Mouse (Mus musculus): Measurements from ENCODE around the gene Tex22.

Gene Tex22

DNA sequence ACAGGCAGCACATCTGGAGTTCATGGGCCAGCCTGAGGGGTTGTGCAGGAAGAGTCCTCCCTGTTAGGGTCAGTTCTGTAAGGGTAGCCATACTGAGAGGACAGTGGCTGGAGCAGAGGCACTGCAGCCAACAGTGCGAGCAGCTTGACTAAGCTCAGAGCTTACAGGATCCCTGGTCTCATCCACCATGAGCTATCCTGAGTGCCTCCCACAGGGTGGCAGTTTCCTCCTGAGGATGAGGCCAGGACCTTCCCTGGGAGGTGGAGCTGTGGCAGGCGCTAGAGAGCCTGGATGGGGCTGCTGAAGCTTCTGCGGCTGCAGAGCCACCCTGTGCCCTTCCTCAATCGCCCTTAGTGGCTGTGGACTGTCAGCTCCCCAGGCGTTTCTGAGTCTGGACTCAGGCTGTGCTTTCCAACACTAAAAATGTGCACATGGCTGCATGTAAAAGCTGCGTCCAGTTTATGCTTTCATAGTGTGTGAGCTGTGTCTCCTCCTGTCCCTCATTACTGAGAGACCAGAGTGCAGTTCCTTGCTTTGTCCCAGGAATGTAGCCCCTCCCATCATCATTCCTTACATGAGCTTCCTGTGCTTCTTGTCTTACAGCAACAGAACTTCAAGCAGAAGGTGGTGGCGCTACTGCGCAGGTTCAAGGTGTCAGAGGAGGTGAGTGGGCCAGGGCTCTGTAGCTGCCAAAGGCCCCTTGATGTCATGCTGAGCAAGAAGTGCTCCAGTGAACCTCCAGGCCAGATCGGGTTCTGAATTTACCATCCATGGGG is 22.5 kb upstream of the Tex22 start:
- intact Hi-C loops (cut with DNase I), result no loop called here

DNA sequence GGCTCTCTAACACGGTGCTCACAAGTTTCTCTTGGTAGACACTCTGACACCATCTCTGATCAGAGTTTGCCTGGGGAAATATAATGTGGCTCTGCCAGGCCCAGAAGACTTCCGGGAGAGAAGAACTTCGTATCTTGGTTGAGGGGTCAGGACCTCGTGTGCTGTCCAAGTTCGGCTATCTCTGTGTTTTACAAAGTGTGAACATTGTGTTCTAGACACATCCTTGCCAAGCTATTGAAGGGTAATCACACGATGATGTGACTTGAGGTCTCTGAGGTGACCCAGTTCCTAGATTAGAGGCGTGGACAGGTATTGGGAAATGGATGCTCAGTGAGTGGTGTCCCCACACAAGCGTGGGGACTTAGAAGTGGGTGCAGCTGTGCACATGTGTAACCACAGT is 18.2 kb upstream of the Tex22 start:
- intact Hi-C loops (cut with DNase I), result no loop called here

DNA sequence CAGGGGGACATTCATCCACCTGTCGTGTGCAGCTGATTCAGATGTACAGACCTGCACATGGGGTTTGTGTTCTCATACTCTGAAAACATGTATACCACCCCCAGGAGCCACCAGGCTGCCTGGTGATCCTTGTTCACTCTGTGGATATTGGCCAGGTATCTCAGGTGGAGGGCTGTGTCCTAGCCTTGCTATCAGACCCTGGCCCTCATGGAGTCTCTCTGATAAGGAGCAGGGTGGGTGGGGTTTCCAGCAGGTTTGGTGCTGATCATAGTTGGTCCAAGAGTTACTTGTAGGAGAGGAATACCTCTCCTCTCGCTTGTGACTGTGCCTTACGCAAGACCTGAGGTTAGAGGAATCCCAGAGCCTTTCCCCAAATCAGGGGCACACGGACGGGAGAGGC is 14.1 kb upstream of the Tex22 start:
- intact Hi-C loops (cut with DNase I), result no loop called here

DNA sequence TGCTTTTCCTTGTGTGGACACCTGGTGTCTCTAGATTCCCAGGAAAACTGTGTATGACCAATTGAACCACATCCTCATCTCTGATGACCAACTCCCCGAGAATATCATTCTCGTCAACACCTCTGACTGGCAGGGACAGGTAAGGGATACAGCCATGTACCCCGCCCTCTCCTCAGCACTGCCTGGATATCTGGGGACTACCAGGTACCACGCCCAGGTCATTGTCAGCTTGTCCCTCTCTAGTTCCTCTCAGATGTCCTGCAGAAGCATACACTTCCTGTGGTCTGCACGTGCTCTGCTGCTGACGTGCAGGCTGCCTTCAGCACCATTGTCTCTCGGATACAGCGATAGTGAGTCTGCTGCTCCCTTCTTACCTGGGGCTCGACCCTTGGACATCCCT is 12.7 kb upstream of the Tex22 start:
- intact Hi-C loops (cut with DNase I), result no loop called here

DNA sequence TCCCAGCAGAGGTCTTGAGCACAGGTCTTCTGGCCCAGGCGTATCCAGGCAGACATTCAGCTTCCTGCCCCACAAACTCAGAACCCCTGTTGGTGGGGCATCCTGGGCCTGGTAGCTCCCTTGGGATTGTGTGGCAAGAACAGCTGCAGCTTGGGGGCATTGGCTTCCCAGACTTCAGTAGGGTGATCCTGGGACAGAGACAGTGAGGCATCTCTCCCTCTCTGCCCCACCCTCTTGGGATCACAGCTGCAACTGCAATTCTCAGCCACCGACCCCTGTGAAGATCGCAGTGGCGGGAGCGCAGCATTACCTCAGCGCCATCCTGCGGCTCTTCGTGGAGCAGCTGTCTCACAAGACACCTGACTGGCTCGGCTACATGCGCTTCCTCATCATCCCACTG is 12.1 kb upstream of the Tex22 start:
- intact Hi-C loops (cut with DNase I), result no loop called here

DNA sequence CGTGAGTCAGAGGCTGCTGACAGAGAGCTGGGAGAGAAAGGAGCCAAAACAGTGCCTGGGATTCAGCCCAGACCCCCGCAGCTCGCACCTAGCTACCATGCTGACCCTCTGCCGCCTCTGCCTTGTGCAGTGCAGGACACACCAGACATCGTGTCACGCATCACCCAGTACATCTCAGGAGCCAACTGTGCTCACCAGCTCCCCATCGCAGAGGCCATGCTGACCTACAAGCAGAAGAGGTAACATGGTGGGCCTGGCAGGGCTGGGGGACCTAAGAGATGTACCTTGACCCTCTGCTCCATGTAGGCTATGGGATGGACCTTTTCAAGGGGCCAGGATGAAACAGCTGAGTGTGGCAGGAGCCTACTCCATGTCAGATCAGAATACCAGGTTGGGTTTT is 10.6 kb upstream of the Tex22 start:
- intact Hi-C loops (cut with DNase I), result no loop called here

DNA sequence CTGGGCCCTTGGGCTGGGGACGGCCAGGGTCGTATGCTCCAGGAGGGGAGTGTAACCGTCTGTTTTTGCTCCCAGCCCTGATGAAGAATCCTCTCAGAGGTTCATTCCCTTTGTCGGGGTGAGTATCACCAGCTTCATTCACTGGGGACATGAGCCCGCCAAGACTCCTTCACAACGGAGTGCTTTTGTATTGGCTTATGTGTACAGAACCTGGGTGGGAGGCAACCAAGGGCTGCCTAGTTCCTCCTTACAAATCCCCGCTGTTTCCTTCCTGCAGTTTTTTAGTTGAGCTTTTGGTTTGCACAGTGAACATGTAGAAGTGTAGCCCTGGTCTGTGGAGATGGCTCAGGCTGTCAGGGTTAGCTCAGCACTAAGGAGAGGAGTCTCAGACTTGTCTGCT is 6.3 kb upstream of the Tex22 start:
- intact Hi-C loops (cut with DNase I), result no loop called here

DNA sequence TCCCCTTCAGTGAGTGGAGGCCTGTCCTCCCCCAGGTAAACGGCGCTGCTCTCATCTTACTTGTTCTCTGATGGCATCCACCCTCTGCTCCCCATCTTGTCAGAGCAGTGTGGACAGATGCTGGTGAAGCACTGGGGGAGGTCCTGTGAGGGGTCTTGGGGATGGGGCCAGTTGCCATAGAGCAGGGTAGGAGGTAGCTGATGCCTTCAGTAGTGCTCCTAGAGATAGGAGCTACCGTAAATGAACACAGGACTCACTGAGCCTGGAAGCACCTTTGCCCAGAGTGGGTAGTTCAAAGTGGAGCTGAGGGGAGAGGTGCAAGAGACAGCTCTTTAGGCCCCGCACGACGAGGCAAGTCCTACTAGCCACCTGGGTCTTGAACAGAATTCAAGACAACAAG is 4.9 kb upstream of the Tex22 start:
- intact Hi-C loops (cut with DNase I), result no loop called here

DNA sequence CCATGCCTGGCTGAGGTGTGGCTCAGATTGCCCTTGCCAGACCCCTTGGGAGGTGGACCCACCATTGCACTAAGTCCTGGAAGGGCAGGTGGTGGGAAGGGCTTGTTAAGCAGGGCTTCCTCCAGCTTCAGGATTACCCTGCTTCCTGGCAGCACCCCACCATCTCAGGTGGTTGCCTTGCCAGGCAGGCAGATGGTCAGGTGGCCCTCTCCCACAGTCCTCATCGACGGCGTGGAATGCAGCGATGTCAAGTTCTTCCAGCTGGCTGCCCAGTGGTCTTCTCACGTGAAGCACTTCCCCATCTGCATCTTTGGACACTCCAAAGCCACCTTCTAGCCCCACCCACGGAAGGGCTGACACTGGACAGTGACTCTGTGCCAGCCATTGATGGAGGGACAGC is 3.0 kb upstream of the Tex22 start:
- intact Hi-C loops (cut with DNase I), result loop anchor here (10.0 kb wide), 1 partner anchor 67 kb away; the partner anchor contains the start of gene Brf1

DNA sequence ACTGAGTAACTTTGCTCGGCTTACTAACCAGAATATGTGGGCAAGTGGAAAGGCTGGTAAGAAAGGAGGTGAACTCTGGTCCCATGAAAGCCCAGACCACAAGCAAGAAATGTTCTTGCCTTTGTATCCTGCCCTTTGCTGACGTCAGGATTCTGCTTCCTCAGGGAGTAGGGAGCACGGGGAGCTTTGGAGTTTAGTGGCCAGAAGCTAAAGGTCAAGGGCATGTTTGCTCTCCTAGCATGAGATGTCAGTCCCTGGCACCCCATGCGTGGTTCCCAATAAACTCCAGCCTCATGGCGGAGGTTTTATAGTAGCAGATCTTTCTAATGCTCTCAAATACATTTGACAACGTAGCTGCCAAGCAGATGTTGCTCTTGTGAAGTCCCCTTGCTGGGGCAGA is 2.5 kb upstream of the Tex22 start:
- intact Hi-C loops (cut with DNase I), result loop anchor here (10.0 kb wide), 1 partner anchor 67 kb away; the partner anchor contains the start of gene Brf1

DNA sequence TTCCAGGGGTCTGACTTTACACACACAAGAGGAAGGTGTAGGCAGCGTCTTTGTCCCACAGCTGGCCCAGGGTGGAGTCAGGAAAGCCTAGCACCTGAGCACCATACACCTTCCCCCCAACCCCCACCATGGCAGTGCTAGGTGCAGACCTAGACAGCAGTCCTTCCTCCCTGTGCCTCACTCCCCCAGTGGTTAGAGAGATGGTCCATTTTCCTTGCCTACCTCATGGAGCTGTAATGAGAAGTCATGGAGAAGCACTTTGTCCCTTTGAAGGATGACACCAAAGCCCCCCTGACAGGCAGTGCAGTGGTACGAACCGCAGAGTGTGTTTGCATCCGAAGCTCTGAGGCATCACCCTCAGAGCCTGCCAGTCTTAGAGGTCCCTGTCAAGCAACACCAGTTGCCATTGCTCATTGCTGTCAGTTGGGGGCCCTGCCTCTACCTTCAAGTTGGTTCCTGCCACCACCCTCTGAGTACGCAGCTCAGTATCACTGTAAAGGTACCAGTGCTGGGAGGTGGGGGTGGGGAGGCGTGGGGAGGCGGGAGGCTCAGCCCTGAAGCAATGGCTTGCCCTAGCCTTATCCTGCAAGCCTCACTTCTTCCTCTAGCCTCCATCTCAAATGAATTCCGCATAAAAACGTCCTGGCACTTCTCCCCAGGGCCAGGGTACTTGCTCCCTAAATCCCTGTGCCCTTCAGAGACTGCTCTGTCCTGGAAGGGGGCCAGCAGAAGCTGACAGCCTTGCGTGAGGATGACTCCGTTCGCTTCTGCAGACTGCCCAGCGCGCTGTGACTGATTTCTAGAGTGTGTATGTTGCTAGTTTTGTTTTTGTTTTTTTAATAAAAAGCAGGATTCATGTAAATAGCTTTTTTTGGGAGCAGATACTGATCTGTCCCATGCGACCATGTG is 628 bp upstream of the Tex22 start:
- intact Hi-C loops (cut with DNase I), result loop anchor here (10.0 kb wide), 1 partner anchor 69 kb away; the partner anchor contains the start of gene Brf1

DNA sequence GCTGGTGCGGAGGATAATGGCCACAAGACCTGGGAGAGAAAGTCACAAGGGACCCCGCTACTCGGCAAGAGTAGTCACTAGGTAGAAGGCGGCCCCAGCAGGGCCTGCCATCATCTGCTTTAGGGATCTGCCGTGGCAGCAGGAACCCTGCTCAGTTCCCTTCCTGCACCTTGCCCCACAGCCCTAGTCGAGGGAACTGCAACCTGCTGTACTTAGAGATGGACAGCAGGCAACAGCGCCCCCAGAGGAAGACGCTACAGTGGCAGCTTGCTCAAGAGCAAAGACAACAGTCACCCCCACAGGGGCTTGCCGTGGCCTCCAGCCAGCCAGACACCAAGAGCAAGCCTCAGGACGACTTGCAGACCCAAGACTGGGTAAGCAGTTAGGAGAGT is 757 bp downstream of the Tex22 start:
- intact Hi-C loops (cut with DNase I), result loop anchor here (10.0 kb wide), 1 partner anchor 70 kb away; the partner anchor contains the start of gene Brf1

DNA sequence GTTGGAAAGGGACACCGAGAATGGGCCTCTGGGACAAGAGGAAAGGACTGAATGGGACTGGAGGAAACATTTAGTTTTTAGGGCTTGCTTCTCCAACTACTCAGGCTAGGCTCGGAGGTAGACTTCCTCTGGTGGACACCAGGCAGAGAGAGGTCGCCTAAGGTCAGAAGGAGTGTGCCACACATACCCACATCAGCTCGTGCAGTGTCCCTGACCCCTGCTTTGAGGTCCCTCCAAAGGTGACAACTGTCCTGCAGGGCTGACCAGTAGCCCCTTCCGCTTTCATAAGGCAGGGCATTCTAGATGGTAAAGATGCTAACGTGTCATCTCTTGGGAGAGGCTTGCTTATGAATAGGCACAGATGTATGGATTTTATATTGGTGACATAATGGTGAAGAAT is 1.2 kb downstream of the Tex22 start:
- intact Hi-C loops (cut with DNase I), result loop anchor here (10.0 kb wide), 1 partner anchor 71 kb away; the partner anchor contains the start of gene Brf1

DNA sequence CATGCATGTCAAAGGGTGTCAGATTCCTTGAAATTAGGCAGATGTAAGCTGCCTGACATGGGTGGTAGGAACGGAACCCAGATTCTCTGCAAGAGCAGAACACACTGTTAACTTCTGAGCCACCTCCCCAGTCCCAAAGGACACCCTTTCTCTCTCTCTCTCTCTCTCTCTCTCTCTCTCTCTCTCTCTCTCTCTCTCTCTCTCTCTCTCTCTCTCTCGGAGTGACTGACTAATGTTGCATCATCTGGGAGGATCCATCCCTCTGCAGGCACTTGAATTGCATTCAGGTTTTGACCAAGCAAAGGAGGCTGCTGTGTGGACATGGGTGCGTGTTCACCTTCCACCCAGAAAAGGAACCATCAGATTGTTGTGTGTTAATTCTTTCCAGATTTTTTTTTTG is 13.0 kb downstream of the Tex22 start:
- intact Hi-C loops (cut with DNase I), result no loop called here

DNA sequence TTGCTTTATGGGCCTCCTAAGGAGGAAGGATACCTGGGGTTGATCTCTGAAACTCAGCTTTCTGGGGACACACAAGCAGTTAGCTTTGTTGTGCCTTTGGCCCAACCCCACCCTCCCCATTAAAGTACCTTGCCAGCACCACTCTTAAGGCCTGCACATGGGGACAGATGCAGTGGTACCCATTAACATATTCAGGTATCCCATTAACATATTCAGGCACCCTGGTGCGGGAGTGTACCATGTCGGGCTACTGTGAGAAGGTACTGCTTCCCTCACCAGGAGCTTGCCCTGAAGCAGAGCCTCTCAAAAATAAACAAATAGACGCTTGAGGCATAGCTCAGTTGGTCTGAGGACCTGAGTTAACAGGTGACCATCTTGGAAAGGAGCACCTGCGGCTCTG is 13.7 kb downstream of the Tex22 start:
- intact Hi-C loops (cut with DNase I), result no loop called here

DNA sequence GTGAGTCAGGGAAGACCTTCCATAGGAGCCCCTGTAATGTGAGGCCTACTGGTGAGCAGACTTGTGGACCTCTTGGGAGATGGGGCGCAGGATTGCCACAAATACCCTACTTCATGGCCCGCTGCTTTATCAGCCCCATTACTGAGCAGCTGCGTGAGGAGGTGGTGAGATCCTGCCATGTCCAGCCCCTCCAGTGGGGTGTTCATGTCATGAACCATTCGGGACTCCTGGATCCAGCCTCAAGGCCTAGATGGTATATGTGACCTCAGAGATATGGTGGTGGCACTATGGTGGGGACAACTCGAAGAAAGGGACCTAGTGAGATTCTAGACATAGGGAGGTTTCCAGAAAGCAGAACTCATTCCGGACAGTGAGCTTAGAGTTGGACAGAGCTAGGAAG is 14.8 kb downstream of the Tex22 start:
- intact Hi-C loops (cut with DNase I), result no loop called here

DNA sequence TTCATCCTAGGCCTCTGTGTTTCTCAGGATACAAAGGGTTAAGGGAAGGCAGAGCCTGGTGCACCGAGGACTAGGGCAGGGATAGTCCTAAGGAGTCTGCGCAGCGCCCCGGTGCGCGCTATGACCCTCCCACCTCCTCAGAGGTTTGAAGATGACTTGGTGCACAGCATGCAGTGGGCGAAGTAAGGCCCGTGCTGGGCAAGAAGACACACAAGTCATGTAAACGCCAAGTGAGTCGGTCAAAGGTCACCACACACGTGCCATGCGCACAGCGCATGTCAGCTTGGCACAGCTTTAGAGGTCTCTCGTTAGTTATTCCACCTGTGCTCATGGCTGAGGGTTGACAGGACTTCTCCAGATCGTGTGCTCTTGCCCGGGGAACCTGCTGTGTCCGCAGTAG is 15.8 kb downstream of the Tex22 start:
- intact Hi-C loops (cut with DNase I), result no loop called here

DNA sequence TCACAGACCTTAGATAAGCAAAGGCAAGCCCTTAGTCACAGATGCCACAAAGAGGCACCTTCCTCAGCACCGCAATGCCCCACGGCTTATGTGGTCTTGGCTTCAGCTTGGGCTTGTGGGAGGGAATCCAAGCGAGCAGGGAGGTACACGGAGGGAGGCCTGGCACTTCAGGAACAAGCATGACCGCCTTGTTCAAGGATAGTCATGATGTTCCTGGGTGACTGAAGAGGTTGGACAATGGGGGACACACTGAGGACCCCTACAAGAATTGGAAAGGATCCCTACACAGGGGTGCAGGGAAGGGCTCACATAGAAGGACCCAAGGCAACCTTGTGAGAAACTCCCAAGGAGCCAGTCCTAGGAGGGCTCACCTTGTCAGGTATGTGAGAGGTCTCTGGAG is 22.7 kb downstream of the Tex22 start:
- intact Hi-C loops (cut with DNase I), result no loop called here

DNA sequence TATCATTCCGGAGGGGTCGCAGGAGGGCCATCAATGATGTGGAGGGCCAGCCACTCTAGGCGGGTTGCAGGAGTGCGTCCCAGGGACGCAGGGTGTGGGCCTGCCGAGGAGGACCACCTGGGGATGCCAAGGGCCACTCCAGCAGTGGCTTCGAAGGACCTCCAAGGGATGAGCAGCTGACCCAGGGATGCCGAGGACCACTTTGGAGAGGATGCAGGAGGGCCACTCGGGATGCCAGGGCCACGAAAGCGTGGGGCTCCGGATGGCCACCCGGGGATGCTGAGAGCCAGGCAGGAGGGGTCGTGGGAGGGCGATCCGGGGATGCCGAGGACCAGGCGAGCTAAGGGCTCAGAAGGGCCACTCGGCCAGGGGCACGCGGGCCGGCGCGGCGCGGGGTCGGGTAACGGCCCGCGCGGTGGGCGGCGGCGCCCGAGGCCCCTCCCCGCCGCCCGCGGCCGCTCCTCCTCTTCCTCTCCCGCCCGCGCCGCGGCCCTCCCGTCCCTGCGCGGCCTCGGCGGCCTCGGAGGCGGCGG is 23.5 kb downstream of the Tex22 start, which contains the start of gene Mta1:
TSS of gene Mta1 (plus strand) at position 530 of the 533 bp plus-strand sequence.
- intact Hi-C loops (cut with DNase I), result no loop called here

DNA sequence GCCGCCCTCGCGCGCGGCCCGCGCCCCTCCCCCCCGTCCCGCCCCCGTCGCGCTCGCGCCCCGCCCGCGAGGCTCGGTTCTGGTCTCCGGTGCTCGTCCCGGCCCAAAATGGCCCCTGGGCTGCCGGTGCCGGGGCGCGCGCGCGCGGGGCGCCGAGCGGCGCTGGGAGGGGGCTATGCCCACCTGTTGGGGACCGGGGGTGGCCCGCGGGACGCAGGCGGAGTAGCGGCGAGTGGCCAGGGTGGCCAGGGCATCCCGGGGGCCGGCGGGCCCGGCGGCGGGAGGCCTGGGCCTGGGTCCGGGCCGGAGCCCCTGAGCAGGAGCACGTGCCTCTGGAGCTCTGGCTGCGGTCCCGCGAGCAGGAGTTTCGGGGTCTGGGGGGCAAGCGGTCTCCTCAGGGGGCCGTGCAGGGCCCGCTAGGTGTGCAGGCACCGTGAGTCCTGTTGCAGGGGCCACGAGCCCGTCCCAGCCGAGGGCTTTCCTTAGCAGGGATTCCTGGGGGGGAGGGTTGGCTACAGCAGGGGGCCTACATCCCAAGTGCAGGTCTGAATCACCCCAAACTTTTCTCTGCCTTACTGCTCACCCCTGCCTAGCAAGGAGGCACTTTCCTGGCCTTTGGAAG is 24.3 kb downstream of the Tex22 start:
- intact Hi-C loops (cut with DNase I), result no loop called here

DNA sequence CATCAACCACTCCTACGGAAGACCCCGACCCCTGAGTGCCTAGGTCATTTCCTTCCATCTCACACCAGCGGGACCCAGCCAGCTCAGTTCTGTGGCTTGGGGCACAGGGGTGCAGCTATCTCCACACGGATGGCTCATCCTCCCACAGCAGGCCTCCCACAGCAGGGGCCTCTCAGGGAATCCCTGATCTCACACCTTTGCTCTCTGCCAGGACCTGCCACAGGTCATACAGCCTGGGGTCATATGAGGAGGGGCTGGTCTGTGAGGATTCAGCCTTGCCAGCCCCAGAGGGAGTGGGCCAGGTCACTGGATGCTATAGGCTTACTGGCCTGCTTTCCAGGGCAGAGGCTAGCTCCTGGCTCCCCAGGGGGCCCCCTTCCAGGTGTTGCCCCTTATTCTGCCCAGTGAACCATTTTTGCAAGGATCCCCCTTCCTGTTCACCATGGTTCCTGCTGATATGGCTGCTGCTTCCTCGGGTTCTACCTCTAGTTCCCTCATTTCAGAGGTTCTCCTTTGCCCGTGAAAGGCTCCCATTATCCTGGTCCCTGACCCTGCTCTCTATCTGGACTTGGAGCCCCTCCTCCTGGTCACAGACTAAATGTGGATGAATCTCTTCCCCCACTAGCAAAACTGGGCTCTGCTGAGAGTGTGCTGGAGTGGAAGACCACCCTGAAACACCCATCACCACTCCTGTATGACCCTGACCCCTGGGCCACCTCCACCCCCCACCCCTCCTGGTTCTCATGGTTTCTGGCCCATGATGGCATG is 25.4 kb downstream of the Tex22 start:
- intact Hi-C loops (cut with DNase I), result loop anchor here (5.0 kb wide), 1 partner anchor 97 kb away; the partner anchor contains the start of gene Brf1
